9 mouse cellular contexts compared by ENCODE assay signal in genomic region chr5:149634409-149635035, GRCm38 (mm10). TPM values are rescaled to one million over a fixed set of nuclear protein-coding genes. Genes with fewer than 3 reads are reported as not detected.
DNase-seq lines count a peak whose midpoint lies in the region; ATAC-seq and TF ChIP-seq lines count a peak whose summit lies in the region.
"Had no signal": no experiment of that assay in that cellular context is flagged by ENCODE, and none has a peak within 500 bp of the region (broad histone marks: within the 10 kb centered on the region; RNA-seq: fewer than 3 reads in every experiment).

No protein-coding gene starts in this region.

- 54% methylated on average over 11 of the region's 11 CpGs for WGBS in kidney, adult 2 months
- 69% methylated on average over 11 of the region's 11 CpGs for WGBS in hindbrain, embryonic 15.5 days
- 63% methylated on average over 11 of the region's 11 CpGs for WGBS in midbrain, embryonic 16.5 days

- TF ChIP-seq CTCF in kidney, adult 2 months (conservative IDR thresholded peaks at IDR 0.05; ENCODE audit: insufficient read depth, insufficient read length, low read depth, low read length) = no peak

- H3K36me3 ChIP-seq in kidney, adult 2 months (ENCODE audit: control insufficient read depth, insufficient read depth, low read length) = peaks cover 11% of the 10 kb centered on the region
- H3K36me3 ChIP-seq in hindbrain, embryonic 15.5 days = peaks cover 21% of the 10 kb centered on the region
- peaks cover 19% of the 10 kb centered on the region for H3K36me3 ChIP-seq in midbrain, embryonic 16.5 days (ENCODE audit: control insufficient read depth, insufficient read depth, low read length)

- DNase-seq in kidney, adult 2 months = no peak
- DNase-seq in kidney, postnatal 14 days = no peak
- peak; percentile 49 for DNase-seq in brain, adult 2 months (ENCODE audit: low read depth, low spot score)
- DNase-seq in thymus, postnatal 36 days = no peak
- no peak for DNase-seq in thymus, postnatal 0 days (ENCODE audit: low spot score)
- DNase-seq in right cerebral cortex, adult 18-20 months = no peak
- DNase-seq: kidney, adult 11 months had no signal

- no peak for TF ChIP-seq POLR2A in kidney, adult 2 months (IDR thresholded peaks at IDR 0.05; ENCODE audit: low read depth, low read length)

- no peaks in the 10 kb centered on the region for H3K27me3 ChIP-seq in kidney, adult 2 months (replicated peaks; ENCODE audit: control insufficient read depth, insufficient read depth, low read length)
- H3K27me3 ChIP-seq in hindbrain, embryonic 15.5 days = no peaks in the 10 kb centered on the region
- no peaks in the 10 kb centered on the region for H3K27me3 ChIP-seq in midbrain, embryonic 16.5 days (ENCODE audit: control insufficient read depth, insufficient read depth, low read depth, low read length)

- H3K4me2 ChIP-seq in hindbrain, embryonic 15.5 days = peak overlapping the region; percentile 76
- H3K4me2 ChIP-seq in midbrain, embryonic 16.5 days (ENCODE audit: low read length) = peak overlapping the region; percentile 77

- H3K4me1 ChIP-seq in kidney, adult 2 months (ENCODE audit: control insufficient read depth, insufficient read depth, low read length) = peaks cover 7% of the 10 kb centered on the region; the same call in 1 of the 2 replicates
- H3K4me1 ChIP-seq in hindbrain, embryonic 15.5 days (replicated peaks) = peaks cover 21% of the 10 kb centered on the region
- H3K4me1 ChIP-seq in midbrain, embryonic 16.5 days (ENCODE audit: control insufficient read depth, insufficient read depth, low read length) = peaks cover 23% of the 10 kb centered on the region

- peak overlapping the region; percentile 36 for H3K27ac ChIP-seq in kidney, adult 2 months (ENCODE audit: insufficient read depth, low read depth, low read length)
- H3K27ac ChIP-seq in hindbrain, embryonic 15.5 days (replicated peaks) = no peak overlapping the region
- H3K27ac ChIP-seq in midbrain, embryonic 16.5 days (ENCODE audit: low read length) = no peak overlapping the region

- H3K9me3 ChIP-seq in hindbrain, embryonic 15.5 days = no peaks in the 10 kb centered on the region
- no peaks in the 10 kb centered on the region for H3K9me3 ChIP-seq in midbrain, embryonic 16.5 days (replicated peaks; ENCODE audit: control insufficient read depth, low read length, poor library complexity, severe bottlenecking)

- H3K9ac ChIP-seq in hindbrain, embryonic 15.5 days = peak overlapping the region; percentile 58; the same call in 1 of the 2 replicates
- H3K9ac ChIP-seq in midbrain, embryonic 16.5 days (ENCODE audit: low read depth, low read length) = peak overlapping the region; percentile 75; the same call in 1 of the 2 replicates

- peak overlapping the region; percentile 79 for H3K4me3 ChIP-seq in kidney, adult 2 months (ENCODE audit: insufficient read depth, low read depth, low read length)
- peak overlapping the region; percentile 73 for H3K4me3 ChIP-seq in hindbrain, embryonic 15.5 days
- H3K4me3 ChIP-seq in midbrain, embryonic 16.5 days (ENCODE audit: low read depth, low read length) = peak overlapping the region; percentile 78

- ATAC-seq in hindbrain, embryonic 15.5 days (ENCODE audit: low FRiP score, low read depth) = no peak
- no peak for ATAC-seq in midbrain, embryonic 16.5 days

RNA-seq across cellular contexts. Expression of gene Hsph1, which starts 1.7 kb away (rescaled TPM):
- 21.7 and 24.0 TPM in 2 replicates for polyA plus RNA-seq in kidney, adult 2 months (2012; rRNA removed)
- 97.4 and 97.6 TPM in 2 replicates for polyA plus RNA-seq in hindbrain, embryonic 15.5 days (2015; fragmentation: Nextera tagmentation; extraction: Ambion mirVana)
- polyA plus RNA-seq in midbrain, embryonic 16.5 days (2015; fragmentation: Nextera tagmentation; extraction: Ambion mirVana) = 103 and 128 TPM in 2 replicates
- polyA plus RNA-seq in thymus, postnatal 0 days (2015; fragmentation: Nextera tagmentation; extraction: Ambion mirVana) = 19.1 and 27.7 TPM in 2 replicates

RNA-seq across cellular contexts. Expression of gene B3glct, which starts 43.5 kb away (rescaled TPM):
- polyA plus RNA-seq in kidney, adult 2 months (2012; rRNA removed) = 6.4 TPM in 2 replicates
- polyA plus RNA-seq in hindbrain, embryonic 15.5 days (2015; fragmentation: Nextera tagmentation; extraction: Ambion mirVana) = 14.8 TPM in 2 replicates
- 17.5 and 18.5 TPM in 2 replicates for polyA plus RNA-seq in midbrain, embryonic 16.5 days (2015; fragmentation: Nextera tagmentation; extraction: Ambion mirVana)
- 6.2 and 7.5 TPM in 2 replicates for polyA plus RNA-seq in thymus, postnatal 0 days (2015; fragmentation: Nextera tagmentation; extraction: Ambion mirVana)
